Mouse (Mus musculus) kidney, embryonic 15.5 days (tissue): ENCODE data around the gene Dnajc6. TPM values are rescaled to one million over a fixed set of nuclear protein-coding genes. Genes with fewer than 3 reads are reported as not detected.

Experiments
- ATAC-seq: fragments of 200-750 bp; cut with Nextera tagmentation; replicated peaks from 2 replicates; pipeline ENCODE4 v1.8.0; 2017; ENCODE audit warnings: moderate TSS enrichment; ENCODE audit not compliant: low FRiP score
- H3K27ac ChIP-seq: fragments of 300-500 bp; sonication (generic); 2 replicates; pipeline ENCODE4 v1.5.1; 2015; ENCODE audit warnings: mild to moderate bottlenecking, inconsistent platforms
- H3K27me3 ChIP-seq: fragments of 300-500 bp; sonication (generic); 2 replicates; pipeline ENCODE4 v1.6.1; 2015; ENCODE audit warnings: inconsistent platforms
- H3K36me3 ChIP-seq: fragments of 300-500 bp; sonication (generic); 2 replicates; pipeline ENCODE4 v1.6.1; 2015; ENCODE audit warnings: inconsistent platforms
- H3K4me1 ChIP-seq: fragments of 300-500 bp; sonication (generic); 2 replicates; pipeline ENCODE4 v1.6.1; 2015; ENCODE audit warnings: inconsistent platforms
- H3K4me2 ChIP-seq: fragments of 300-500 bp; sonication (generic); 2 replicates; pipeline ENCODE4 v1.6.1; 2015; ENCODE audit warnings: moderate library complexity, mild to moderate bottlenecking, inconsistent platforms
- H3K4me3 ChIP-seq: fragments of 300-500 bp; sonication (generic); replicated peaks from 2 replicates; pipeline ENCODE4 v1.5.1; 2015; ENCODE audit warnings: mild to moderate bottlenecking, inconsistent platforms
- H3K9ac ChIP-seq: fragments of 300-500 bp; sonication (generic); 2 replicates; pipeline ENCODE4 v1.6.1; 2015; ENCODE audit warnings: mild to moderate bottlenecking, inconsistent platforms
- H3K9me3 ChIP-seq: fragments of 300-500 bp; sonication (generic); replicated peaks from 2 replicates; pipeline ENCODE4 v1.6.1; 2016; ENCODE audit warnings: inconsistent platforms
- WGBS: fragments of 180-500 bp; shearing (Covaris S2); methylation state at CpG from one replicate; pipeline ENCODE4 v1.1.7; 2015; ENCODE audit warnings: mixed read lengths; 5-methylcytosine and 5-hydroxymethylcytosine counted together
- polyA plus RNA-seq: library from polyadenylated mRNA; unstranded; fragments of >200 nt; fragmentation: Nextera tagmentation; extraction: Ambion mirVana; gene quantifications from 2 replicates; pipeline ENCODE4 v1.2.1, GENCODE M21; 2015

Dnajc6 gene
- polyA plus RNA-seq, 1 experiment from 2014 or later: 1.2 TPM

GRCm38 (mm10) chr4:101581156-101581555, 84.7 kb downstream of the Dnajc6 start:
- 80% methylated on average over 4 of the region's 4 CpGs for WGBS
- ATAC-seq: no peak
- no peak overlapping the region for H3K4me3 ChIP-seq
- no peaks in the 10 kb centered on the region for H3K36me3 ChIP-seq
- no peak overlapping the region for H3K9ac ChIP-seq
- no peaks in the 10 kb centered on the region for H3K9me3 ChIP-seq
- H3K27ac ChIP-seq: no peak overlapping the region
- no peak overlapping the region for H3K4me2 ChIP-seq
- H3K27me3 ChIP-seq: no peaks in the 10 kb centered on the region
- peaks cover 10% of the 10 kb centered on the region for H3K4me1 ChIP-seq

- no peak overlapping the region for H3K27ac ChIP-seq
- WGBS: 84% methylated on average over 2 of the region's 2 CpGs
- H3K4me3 ChIP-seq: no peak overlapping the region
- H3K27me3 ChIP-seq: no peaks in the 10 kb centered on the region; the same call in 1 of the 2 replicates
- H3K4me1 ChIP-seq: peaks cover 10% of the 10 kb centered on the region
- H3K4me2 ChIP-seq: no peak overlapping the region
- H3K36me3 ChIP-seq: no peaks in the 10 kb centered on the region
- H3K9me3 ChIP-seq: no peaks in the 10 kb centered on the region
- no peak for ATAC-seq
- H3K9ac ChIP-seq: no peak overlapping the region
Measured at GRCm38 (mm10) chr4:101582882-101583281, 86.4 kb downstream of the Dnajc6 start.

GRCm38 (mm10) chr4:101584524-101585454, 88.3 kb downstream of the Dnajc6 start:
- ATAC-seq: peak; percentile 74
- H3K4me2 ChIP-seq: 0 out of 2 replicates have a peak overlapping the region, but pooled peaks have one; percentile 19
- WGBS: 29% methylated on average over 19 of the region's 19 CpGs

GRCm38 (mm10) chr4:101585455-101586184, 89.2 kb downstream of the Dnajc6 start:
- no peak overlapping the region for H3K27ac ChIP-seq
- peaks cover 10% of the 10 kb centered on the region for H3K4me1 ChIP-seq
- H3K9ac ChIP-seq: no peak overlapping the region
- WGBS: 42% methylated on average over 8 of the region's 8 CpGs
- H3K9me3 ChIP-seq: no peaks in the 10 kb centered on the region
- peak; percentile 17; the same call in 1 of the 2 replicates for ATAC-seq
- no peaks in the 10 kb centered on the region for H3K36me3 ChIP-seq
- H3K4me3 ChIP-seq: no peak overlapping the region
- no peak overlapping the region for H3K4me2 ChIP-seq
- no peaks in the 10 kb centered on the region; the same call in 1 of the 2 replicates for H3K27me3 ChIP-seq

More at GRCm38 (mm10) chr4:101584524-101585454, 88.3 kb downstream of the Dnajc6 start:
- Histone ChIP-seq H3K27ac (no peak overlapping the region), H3K27me3 (no peaks in the 10 kb centered on the region; the same call in 1 of the 2 replicates), H3K4me3 (no peak overlapping the region), H3K9ac (no peak overlapping the region), H3K36me3 (no peaks in the 10 kb centered on the region), H3K4me1 (peaks cover 10% of the 10 kb centered on the region), H3K9me3 (no peaks in the 10 kb centered on the region)

GRCm38 (mm10) chr4:101588932-101589331, 92.5 kb downstream of the Dnajc6 start:
- H3K4me2 ChIP-seq: no peak overlapping the region
- H3K27ac ChIP-seq: no peak overlapping the region
- H3K9me3 ChIP-seq: no peaks in the 10 kb centered on the region
- no peak overlapping the region for H3K9ac ChIP-seq
- no peak overlapping the region for H3K4me3 ChIP-seq
- no peak for ATAC-seq
- H3K27me3 ChIP-seq: no peaks in the 10 kb centered on the region; the same call in 1 of the 2 replicates
- H3K4me1 ChIP-seq: peaks cover 10% of the 10 kb centered on the region
- H3K36me3 ChIP-seq: no peaks in the 10 kb centered on the region
- 59% methylated on average over 8 of the region's 8 CpGs for WGBS

GRCm38 (mm10) chr4:101589771-101590170, 93.3 kb downstream of the Dnajc6 start:
- 97% methylated on average over 3 of the region's 3 CpGs for WGBS
- H3K4me1 ChIP-seq: peaks cover 7% of the 10 kb centered on the region
- H3K9ac ChIP-seq: no peak overlapping the region
- no peak overlapping the region for H3K4me2 ChIP-seq
- no peaks in the 10 kb centered on the region for H3K36me3 ChIP-seq
- no peak overlapping the region for H3K27ac ChIP-seq
- no peaks in the 10 kb centered on the region; the same call in 1 of the 2 replicates for H3K27me3 ChIP-seq
- H3K9me3 ChIP-seq: no peaks in the 10 kb centered on the region
- no peak for ATAC-seq
- no peak overlapping the region for H3K4me3 ChIP-seq

- Histone ChIP-seq H3K27me3 (no peaks in the 10 kb centered on the region; the same call in 1 of the 2 replicates), H3K4me2 (no peak overlapping the region), H3K9me3 (no peaks in the 10 kb centered on the region), H3K4me1 (no peaks in the 10 kb centered on the region), H3K4me3 (no peak overlapping the region), H3K27ac (no peak overlapping the region), H3K36me3 (no peaks in the 10 kb centered on the region), H3K9ac (no peak overlapping the region)
- no peak for ATAC-seq
- 90% methylated on average over 1 of the region's 1 CpGs for WGBS
Measured at GRCm38 (mm10) chr4:101591400-101591799, 95.0 kb downstream of the Dnajc6 start.

- H3K4me3 ChIP-seq: no peak overlapping the region
- ATAC-seq: no peak
- H3K9me3 ChIP-seq: no peaks in the 10 kb centered on the region
- H3K4me2 ChIP-seq: no peak overlapping the region
- 83% methylated on average over 3 of the region's 3 CpGs for WGBS
- no peak overlapping the region for H3K27ac ChIP-seq
- no peak overlapping the region for H3K9ac ChIP-seq
- H3K36me3 ChIP-seq: no peaks in the 10 kb centered on the region
- H3K27me3 ChIP-seq: no peaks in the 10 kb centered on the region
- no peaks in the 10 kb centered on the region for H3K4me1 ChIP-seq
Measured at GRCm38 (mm10) chr4:101592466-101592865, 96.0 kb downstream of the Dnajc6 start.

- no peaks in the 10 kb centered on the region for H3K36me3 ChIP-seq
- no peaks in the 10 kb centered on the region for H3K9me3 ChIP-seq
- H3K4me1 ChIP-seq: no peaks in the 10 kb centered on the region
- H3K27me3 ChIP-seq: no peaks in the 10 kb centered on the region
- H3K9ac ChIP-seq: no peak overlapping the region
- H3K4me2 ChIP-seq: no peak overlapping the region
- no peak overlapping the region for H3K4me3 ChIP-seq
- ATAC-seq: no peak
- H3K27ac ChIP-seq: no peak overlapping the region
Measured at GRCm38 (mm10) chr4:101601758-101602157, 105.3 kb downstream of the Dnajc6 start.

- ATAC-seq: no peak
- no peak overlapping the region for H3K4me2 ChIP-seq
- 73% methylated on average over 3 of the region's 3 CpGs for WGBS
- no peaks in the 10 kb centered on the region for H3K4me1 ChIP-seq
- no peak overlapping the region for H3K27ac ChIP-seq
- H3K36me3 ChIP-seq: no peaks in the 10 kb centered on the region
- H3K9ac ChIP-seq: no peak overlapping the region
- H3K4me3 ChIP-seq: no peak overlapping the region
- H3K27me3 ChIP-seq: no peaks in the 10 kb centered on the region
- H3K9me3 ChIP-seq: no peaks in the 10 kb centered on the region
Measured at GRCm38 (mm10) chr4:101603635-101604034, 107.2 kb downstream of the Dnajc6 start.

- Histone ChIP-seq H3K4me3 (no peak overlapping the region), H3K9ac (no peak overlapping the region), H3K4me2 (no peak overlapping the region), H3K36me3 (no peaks in the 10 kb centered on the region), H3K27me3 (no peaks in the 10 kb centered on the region), H3K4me1 (no peaks in the 10 kb centered on the region), H3K27ac (no peak overlapping the region), H3K9me3 (no peaks in the 10 kb centered on the region)
- WGBS: 81% methylated on average over 5 of the region's 5 CpGs
- ATAC-seq: no peak
Measured at GRCm38 (mm10) chr4:101616520-101616919, 120.1 kb downstream of the Dnajc6 start.

GRCm38 (mm10) chr4:101617742-101618141, 121.3 kb downstream of the Dnajc6 start:
- no peaks in the 10 kb centered on the region for H3K4me1 ChIP-seq
- no peak for ATAC-seq
- no peak overlapping the region for H3K27ac ChIP-seq
- no peak overlapping the region for H3K4me3 ChIP-seq
- H3K9me3 ChIP-seq: no peaks in the 10 kb centered on the region
- no peaks in the 10 kb centered on the region for H3K27me3 ChIP-seq
- H3K9ac ChIP-seq: no peak overlapping the region
- H3K36me3 ChIP-seq: no peaks in the 10 kb centered on the region
- no peak overlapping the region for H3K4me2 ChIP-seq
- WGBS: 80% methylated on average over 2 of the region's 2 CpGs
